Mouse (Mus musculus): Measurements from ENCODE around the gene Tmem91. TPM values are rescaled to one million over a fixed set of nuclear protein-coding genes. Genes with fewer than 3 reads are reported as not detected.

The Tmem91 gene
- polyA plus RNA-seq, 1 experiment: 2.9 TPM

DNA sequence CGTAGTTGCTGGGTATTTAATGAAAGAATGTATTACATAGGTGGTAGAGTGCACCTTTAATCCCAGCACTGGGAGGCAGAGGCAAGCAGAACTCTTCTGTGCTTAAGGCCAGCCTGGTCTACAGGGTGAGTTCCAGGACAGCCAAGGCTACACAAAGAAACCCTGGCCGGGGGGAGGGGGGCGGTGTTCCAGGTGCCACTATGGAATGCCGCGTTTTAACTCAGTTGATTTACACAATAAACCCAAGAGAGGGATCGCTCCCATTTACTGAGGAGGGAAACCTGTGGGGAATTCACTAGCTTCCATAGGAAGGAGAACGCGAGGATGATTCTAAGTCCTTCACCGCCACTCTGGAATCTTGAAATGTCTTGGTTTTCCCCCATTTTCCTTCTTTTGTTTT is 5.3 kb downstream of the Tmem91 start:
- DNase-seq: no peak
- Histone ChIP-seq H3K27me3 (ENCODE audit: control insufficient read depth, insufficient read depth, low read length) (no peaks in the 10 kb centered on the region; the same call in 1 of the 2 replicates), H3K27ac (ENCODE audit: control insufficient read depth, insufficient read depth, low read length) (no peak overlapping the region), H3K4me1 (replicated peaks; ENCODE audit: control insufficient read depth, insufficient read depth, low read length) (peaks cover 5% of the 10 kb centered on the region), H3K36me3 (ENCODE audit: control insufficient read depth, insufficient read depth, low read length) (peaks cover 33% of the 10 kb centered on the region), H3K4me3 (ENCODE audit: control insufficient read depth, insufficient read depth, low read length) (no peak overlapping the region)
- 92% methylated on average over 9 of the region's 9 CpGs for WGBS
- TF ChIP-seq POLR2A (IDR thresholded peaks at IDR 0.05; ENCODE audit: control insufficient read depth, extremely low read depth, insufficient read depth, low read length, poor library complexity) (no peak), CTCF (IDR thresholded peaks at IDR 0.05; ENCODE audit: borderline replicate concordance, control insufficient read depth, extremely low read depth, insufficient read depth, low read length, poor library complexity) (no peak)

DNA sequence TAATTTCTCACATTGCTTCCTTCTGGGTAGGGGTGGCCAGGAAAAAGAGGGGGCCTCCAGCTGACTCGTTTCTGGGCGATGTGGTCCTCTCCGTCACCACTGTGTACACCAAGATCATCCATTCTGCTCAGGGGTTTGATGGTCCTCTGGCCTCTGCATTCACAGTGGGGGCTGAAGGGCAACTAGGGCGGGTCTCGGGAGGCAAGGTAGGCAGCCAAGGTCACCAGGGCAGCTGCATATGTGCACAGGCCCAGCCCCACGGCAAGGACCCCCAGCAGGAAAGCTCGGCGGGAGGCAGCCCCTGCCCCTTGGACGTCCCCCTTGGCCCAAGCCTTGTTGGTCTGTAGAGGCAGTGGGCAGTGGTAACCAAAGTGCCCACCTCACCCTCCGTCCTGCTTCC is 5.8 kb downstream of the Tmem91 start:
- Histone ChIP-seq H3K27ac (ENCODE audit: control insufficient read depth, insufficient read depth, low read length) (no peak overlapping the region), H3K36me3 (ENCODE audit: control insufficient read depth, insufficient read depth, low read length) (peaks cover 38% of the 10 kb centered on the region), H3K27me3 (ENCODE audit: control insufficient read depth, insufficient read depth, low read length) (no peaks in the 10 kb centered on the region), H3K4me3 (ENCODE audit: control insufficient read depth, insufficient read depth, low read length) (no peak overlapping the region), H3K4me1 (replicated peaks; ENCODE audit: control insufficient read depth, insufficient read depth, low read length) (peaks cover under 1% of the 10 kb centered on the region; the same call in 1 of the 2 replicates)
- TF ChIP-seq CTCF (IDR thresholded peaks at IDR 0.05; ENCODE audit: borderline replicate concordance, control insufficient read depth, extremely low read depth, insufficient read depth, low read length, poor library complexity) (no peak), POLR2A (IDR thresholded peaks at IDR 0.05; ENCODE audit: control insufficient read depth, extremely low read depth, insufficient read depth, low read length, poor library complexity) (no peak)
- no peak for DNase-seq
- 96% methylated on average over 10 of the region's 10 CpGs for WGBS

DNA sequence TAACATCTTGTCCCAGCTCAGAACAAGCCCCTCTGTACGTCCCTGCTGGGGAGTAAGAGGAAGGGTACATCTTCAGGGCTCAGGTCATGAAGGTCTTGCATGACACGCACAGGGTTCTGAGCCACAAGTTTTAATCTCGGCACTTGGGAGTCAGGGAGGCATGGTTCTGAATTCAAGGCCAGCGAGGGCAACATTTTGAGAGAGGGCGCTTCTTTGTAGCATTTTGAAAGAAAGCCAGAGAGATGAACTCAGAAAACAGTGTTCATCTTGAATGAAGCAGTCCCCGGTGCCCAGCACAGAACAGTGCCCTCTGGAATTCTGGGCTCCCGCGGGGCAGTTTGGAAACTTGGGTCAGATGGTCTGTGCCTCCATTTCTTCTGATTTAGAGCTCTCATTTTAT is 8.6 kb downstream of the Tmem91 start:
- Histone ChIP-seq H3K36me3 (ENCODE audit: control insufficient read depth, insufficient read depth, low read length) (peaks cover 39% of the 10 kb centered on the region), H3K4me3 (ENCODE audit: control insufficient read depth, insufficient read depth, low read length) (no peak overlapping the region), H3K27ac (ENCODE audit: control insufficient read depth, insufficient read depth, low read length) (no peak overlapping the region), H3K27me3 (ENCODE audit: control insufficient read depth, insufficient read depth, low read length) (no peaks in the 10 kb centered on the region), H3K4me1 (replicated peaks; ENCODE audit: control insufficient read depth, insufficient read depth, low read length) (no peaks in the 10 kb centered on the region)
- TF ChIP-seq CTCF (IDR thresholded peaks at IDR 0.05; ENCODE audit: borderline replicate concordance, control insufficient read depth, extremely low read depth, insufficient read depth, low read length, poor library complexity): no peak
- DNase-seq: no peak
- WGBS: 98% methylated on average over 8 of the region's 8 CpGs

DNA sequence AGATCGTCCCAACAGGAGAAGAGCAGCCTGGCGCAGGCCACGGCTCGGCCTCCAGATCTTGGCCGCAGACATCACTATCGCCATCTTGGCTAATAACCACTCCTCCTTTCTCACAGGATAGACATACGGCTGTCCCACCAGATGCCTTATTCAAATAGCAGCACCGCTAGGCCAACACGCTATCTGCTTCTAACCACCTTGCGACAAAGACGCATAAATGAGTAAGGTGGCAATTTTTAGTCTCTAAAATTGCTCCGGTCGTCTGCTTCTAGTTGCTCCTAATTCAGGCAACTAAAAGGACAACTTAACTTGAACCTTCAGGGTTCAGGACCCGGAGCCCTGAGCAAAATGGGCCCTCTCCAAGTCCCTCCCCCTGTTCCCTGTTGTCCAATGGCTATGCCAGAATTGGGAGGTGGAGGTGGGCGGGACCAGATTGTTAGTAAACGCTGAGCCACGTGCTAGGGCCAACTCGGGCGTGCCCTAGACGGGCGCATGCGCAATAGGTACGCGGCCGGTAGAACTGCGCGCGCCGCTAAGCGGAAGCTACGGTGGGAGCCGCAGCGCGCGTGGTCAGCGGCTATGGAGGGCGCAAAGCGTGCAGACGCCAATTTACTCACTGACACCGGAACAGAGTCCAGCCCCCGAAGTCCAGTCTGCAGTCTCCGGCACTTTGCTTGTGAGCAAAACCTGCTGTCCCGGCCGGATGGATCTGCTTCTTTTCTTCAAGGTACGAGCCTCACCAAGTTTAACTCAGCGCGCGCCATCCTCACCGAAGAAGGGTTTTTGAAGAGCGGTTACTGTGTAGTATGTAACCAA is 16.1 kb downstream of the Tmem91 start, which contains the start of the genes Bckdha and Exosc5:
Gene Bckdha, minus strand, starts transcription at position 325 of the 816 bp plus-strand sequence.
Gene Exosc5, plus strand, starts transcription at position 508 of the 816 bp plus-strand sequence.
- no peaks in the 10 kb centered on the region for H3K27me3 ChIP-seq (ENCODE audit: control insufficient read depth, insufficient read depth, low read length)
- H3K27ac ChIP-seq (ENCODE audit: control insufficient read depth, insufficient read depth, low read length): no peak within 1 kb of the TSS
- peak within 1 kb of the TSS; percentile 88 for H3K4me3 ChIP-seq (ENCODE audit: control insufficient read depth, insufficient read depth, low read length)
- DNase-seq: peak; percentile 99
- TF ChIP-seq CTCF (IDR thresholded peaks at IDR 0.05; ENCODE audit: borderline replicate concordance, control insufficient read depth, extremely low read depth, insufficient read depth, low read length, poor library complexity) (peak; percentile 60; the same call in 1 of the 2 replicates), POLR2A (IDR thresholded peaks at IDR 0.05; ENCODE audit: control insufficient read depth, extremely low read depth, insufficient read depth, low read length, poor library complexity) (peak; percentile 70; the same call in 1 of the 2 replicates)
- no peaks in the 10 kb centered on the region; the same call in 1 of the 2 replicates for H3K36me3 ChIP-seq (ENCODE audit: control insufficient read depth, insufficient read depth, low read length)
- WGBS: under 1% methylated on average over 50 of the region's 50 CpGs
- H3K4me1 ChIP-seq (replicated peaks; ENCODE audit: control insufficient read depth, insufficient read depth, low read length): peaks cover 8% of the 10 kb centered on the region

DNA sequence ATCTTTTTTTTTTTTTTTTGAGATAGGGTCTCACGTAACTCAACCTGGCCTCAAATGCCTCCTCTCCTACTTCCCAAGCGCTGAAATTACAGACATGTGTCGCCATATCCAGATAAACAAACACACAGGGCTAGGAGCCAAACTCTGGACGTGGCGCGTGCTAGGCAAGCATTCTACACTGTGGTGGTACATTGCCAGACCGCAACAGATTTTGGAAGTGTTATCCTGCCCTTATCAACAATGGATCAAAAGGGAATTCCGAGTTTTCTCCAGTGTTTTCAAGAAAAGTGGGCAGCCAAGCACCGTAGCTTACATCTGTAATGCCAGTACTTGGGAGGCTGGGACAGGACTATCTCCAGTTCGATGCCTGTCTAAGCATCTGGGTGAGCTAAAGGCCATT is 17.2 kb downstream of the Tmem91 start:
- H3K27me3 ChIP-seq (ENCODE audit: control insufficient read depth, insufficient read depth, low read length): no peaks in the 10 kb centered on the region
- H3K4me3 ChIP-seq (ENCODE audit: control insufficient read depth, insufficient read depth, low read length): peak overlapping the region; percentile 62; the same call in 1 of the 2 replicates
- no peak overlapping the region for H3K27ac ChIP-seq (ENCODE audit: control insufficient read depth, insufficient read depth, low read length)
- 41% methylated on average over 10 of the region's 10 CpGs for WGBS
- no peak for DNase-seq
- TF ChIP-seq CTCF (IDR thresholded peaks at IDR 0.05; ENCODE audit: borderline replicate concordance, control insufficient read depth, extremely low read depth, insufficient read depth, low read length, poor library complexity): no peak
- TF ChIP-seq POLR2A (IDR thresholded peaks at IDR 0.05; ENCODE audit: control insufficient read depth, extremely low read depth, insufficient read depth, low read length, poor library complexity): no peak
- peaks cover 8% of the 10 kb centered on the region for H3K4me1 ChIP-seq (replicated peaks; ENCODE audit: control insufficient read depth, insufficient read depth, low read length)
- H3K36me3 ChIP-seq (ENCODE audit: control insufficient read depth, insufficient read depth, low read length): no peaks in the 10 kb centered on the region

DNA sequence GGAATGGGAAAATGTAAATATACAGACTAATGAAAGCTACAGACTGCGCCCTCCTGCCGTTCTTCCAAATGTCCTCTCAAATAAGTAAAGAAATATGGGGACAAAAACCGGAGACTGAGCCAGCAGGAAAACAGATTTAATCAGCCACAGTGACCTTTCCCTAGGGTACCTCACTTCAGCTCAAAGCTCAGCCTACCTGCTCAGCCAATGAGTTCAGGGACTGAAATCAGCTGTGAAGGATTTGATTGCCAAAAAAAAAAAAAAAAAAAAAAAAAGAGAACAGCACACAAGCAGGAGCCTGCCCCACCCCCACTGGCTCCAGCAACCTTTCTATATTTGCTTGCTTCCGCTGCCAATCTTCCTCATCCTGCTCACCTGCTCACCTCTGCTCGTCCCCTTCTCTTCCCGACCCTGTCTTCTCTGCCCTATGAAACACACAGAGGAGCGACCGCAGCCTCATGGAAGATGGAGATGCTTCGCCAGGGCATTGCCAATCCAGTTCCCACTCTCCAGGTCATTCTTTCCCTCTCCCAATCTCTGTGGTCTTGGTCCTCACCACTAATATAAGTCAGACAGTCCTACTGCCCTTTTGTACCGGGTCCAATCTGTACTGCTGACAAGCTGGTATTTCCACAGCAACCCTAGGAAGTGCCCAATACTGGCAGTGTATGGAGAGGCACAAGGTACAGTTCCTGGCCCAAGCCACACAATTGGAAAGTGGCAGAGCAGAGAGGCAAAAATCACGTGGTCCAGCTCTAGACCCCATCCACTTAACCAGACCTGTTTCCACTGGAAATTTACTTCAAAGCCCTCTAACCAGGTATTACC is 19.2 kb downstream of the Tmem91 start:
- TF ChIP-seq POLR2A (IDR thresholded peaks at IDR 0.05; ENCODE audit: control insufficient read depth, extremely low read depth, insufficient read depth, low read length, poor library complexity) (no peak), CTCF (IDR thresholded peaks at IDR 0.05; ENCODE audit: borderline replicate concordance, control insufficient read depth, extremely low read depth, insufficient read depth, low read length, poor library complexity) (no peak)
- Histone ChIP-seq H3K27me3 (ENCODE audit: control insufficient read depth, insufficient read depth, low read length) (no peaks in the 10 kb centered on the region), H3K27ac (ENCODE audit: control insufficient read depth, insufficient read depth, low read length) (no peak overlapping the region), H3K36me3 (ENCODE audit: control insufficient read depth, insufficient read depth, low read length) (no peaks in the 10 kb centered on the region), H3K4me1 (replicated peaks; ENCODE audit: control insufficient read depth, insufficient read depth, low read length) (peaks cover 18% of the 10 kb centered on the region), H3K4me3 (ENCODE audit: control insufficient read depth, insufficient read depth, low read length) (no peak overlapping the region)
- DNase-seq: no peak
- WGBS: 86% methylated on average over 11 of the region's 11 CpGs
